Mouse (Mus musculus) intestine, postnatal 0 days (tissue): ENCODE measurements around the gene Rev3l. TPM values are rescaled to one million over a fixed set of nuclear protein-coding genes. Genes with fewer than 3 reads are reported as not detected.
"Not testable (repeated sequence)": the region's sequence is repeated elsewhere in the genome, so short reads cannot be mapped to it uniquely, and the experiment has no call there.

Experiments used
- ATAC-seq: fragments of 200-750 bp; cut with Nextera tagmentation; 2 replicates; pipeline ENCODE4 v1.8.0; 2017; ENCODE audit warnings: mild to moderate bottlenecking, moderate TSS enrichment, moderate library complexity
- H3K27ac ChIP-seq: fragments of 300-500 bp; sonication (generic); 2 replicates; pipeline ENCODE4 v1.5.1; 2014; ENCODE audit warnings: mild to moderate bottlenecking, low read depth, low read length, moderate library complexity
- H3K27me3 ChIP-seq: fragments of 300-500 bp; sonication (generic); replicated peaks from 2 replicates; pipeline ENCODE4 v1.6.1; 2014; ENCODE audit warnings: low read length, mixed read lengths; ENCODE audit not compliant: control insufficient read depth, insufficient read depth
- H3K36me3 ChIP-seq: fragments of 300-500 bp; sonication (generic); 2 replicates; pipeline ENCODE4 v1.6.1; 2014; ENCODE audit warnings: mild to moderate bottlenecking, moderate library complexity; ENCODE audit not compliant: control insufficient read depth, insufficient read depth
- H3K4me1 ChIP-seq: fragments of 300-500 bp; sonication (generic); replicated peaks from 2 replicates; pipeline ENCODE4 v1.6.1; 2014; ENCODE audit warnings: antibody characterized with exemption, low read length, mixed read lengths; ENCODE audit not compliant: control insufficient read depth, insufficient read depth
- H3K4me2 ChIP-seq: fragments of 300-500 bp; sonication (generic); replicated peaks from 2 replicates; pipeline ENCODE4 v1.6.1; 2014; ENCODE audit warnings: low read depth, mild to moderate bottlenecking, moderate library complexity
- H3K4me3 ChIP-seq: fragments of 300-500 bp; sonication (generic); 2 replicates; pipeline ENCODE4 v1.5.1; 2014; ENCODE audit warnings: low read depth, low read length
- H3K9ac ChIP-seq: fragments of 300-500 bp; sonication (generic); 2 replicates; pipeline ENCODE4 v1.6.1; 2014; ENCODE audit warnings: mild to moderate bottlenecking, low read depth, low read length
- H3K9me3 ChIP-seq: fragments of 300-500 bp; sonication (generic); 2 replicates; pipeline ENCODE4 v1.6.1; 2016; ENCODE audit warnings: mixed run types; ENCODE audit not compliant: control insufficient read depth
- CTCF ChIP-seq: sonication (generic); IDR thresholded peaks from 2 replicates; pipeline ENCODE4 v1.5.1; 2016; ENCODE audit warnings: low read depth, mild to moderate bottlenecking, control low read depth, antibody characterized with exemption, moderate library complexity
- WGBS: fragments of 180-500 bp; shearing (Covaris S2); extraction: QIAGEN DNeasy Blood & Tissue Kit; methylation state at CpG from one replicate; pipeline ENCODE4 v1.1.7; 2014; 5-methylcytosine and 5-hydroxymethylcytosine counted together
- polyA plus RNA-seq: library from polyadenylated mRNA; unstranded; fragments of >200 nt; fragmentation: Nextera tagmentation; extraction: Ambion mirVana; gene quantifications from 2 replicates; pipeline ENCODE4 v1.2.1, GENCODE M21; 2015

Gene Rev3l
- polyA plus RNA-seq, 1 experiment from 2014 or later, result 7.0 TPM

DNA sequence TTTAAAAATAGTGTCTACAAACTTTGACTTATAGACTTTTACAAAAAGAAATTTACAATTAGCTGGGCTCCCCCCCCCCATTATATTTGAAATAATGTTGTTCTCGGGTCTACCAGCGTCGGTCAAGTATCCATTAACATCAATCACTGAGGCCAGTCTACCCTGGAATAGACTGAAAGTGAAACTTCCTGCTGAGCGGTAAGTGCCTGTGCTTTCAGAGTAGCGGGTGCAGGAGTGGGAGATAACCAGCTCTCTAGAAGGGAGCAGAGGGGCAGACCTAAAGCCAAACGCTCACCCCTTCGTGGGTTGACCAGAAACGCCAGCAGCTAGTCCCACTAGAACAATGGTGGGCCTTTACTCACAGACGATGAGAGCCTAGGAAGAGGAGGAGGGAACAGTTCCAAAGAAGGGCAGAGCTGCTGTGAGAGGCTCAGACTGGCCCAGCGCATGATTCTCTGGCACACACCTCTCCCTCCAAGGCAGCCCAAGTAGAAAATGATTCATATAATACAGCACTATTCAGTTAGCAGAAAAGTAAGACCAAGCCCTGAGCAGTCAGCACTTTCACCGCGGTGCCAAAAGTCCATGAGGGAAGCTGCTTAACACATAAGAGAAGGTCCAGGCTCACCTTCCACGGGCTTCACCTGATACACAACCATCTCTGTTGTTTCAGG lies 177.0 kb downstream of the Rev3l start:
- 36% methylated on average over 13 of the region's 13 CpGs for WGBS
- Histone ChIP-seq H3K9me3 (no peaks in the 10 kb centered on the region), H3K27ac (peak overlapping the region; percentile 73), H3K9ac (no peak overlapping the region), H3K4me3 (peak overlapping the region; percentile 22), H3K27me3 (no peaks in the 10 kb centered on the region), H3K36me3 (no peaks in the 10 kb centered on the region), H3K4me2 (peak overlapping the region; percentile 53), H3K4me1 (0 out of 2 replicates have a peak, but pooled peaks cover 2% of the 10 kb centered on the region)
- TF ChIP-seq CTCF, result no peak
- ATAC-seq, result no peak

DNA sequence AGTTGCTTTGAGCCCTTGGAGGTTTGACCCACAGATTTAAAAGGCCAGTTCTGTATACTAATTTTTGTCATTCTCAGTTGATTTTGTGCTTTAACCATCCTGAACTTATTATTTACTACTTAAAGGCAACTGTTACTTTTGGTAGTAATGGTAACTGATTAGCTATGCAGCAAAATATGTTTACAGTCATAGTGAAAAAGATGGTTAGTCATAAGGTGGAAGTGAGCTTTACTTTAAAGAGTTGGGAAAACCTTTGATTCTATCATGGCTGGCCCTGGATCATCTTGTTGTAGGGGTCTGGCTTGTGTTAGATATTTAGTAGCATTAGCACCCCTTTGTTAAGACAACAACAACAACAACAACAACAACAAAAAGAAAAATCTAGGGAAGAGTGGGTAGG lies 180.7 kb downstream of the Rev3l start:
- no peak for TF ChIP-seq CTCF

DNA sequence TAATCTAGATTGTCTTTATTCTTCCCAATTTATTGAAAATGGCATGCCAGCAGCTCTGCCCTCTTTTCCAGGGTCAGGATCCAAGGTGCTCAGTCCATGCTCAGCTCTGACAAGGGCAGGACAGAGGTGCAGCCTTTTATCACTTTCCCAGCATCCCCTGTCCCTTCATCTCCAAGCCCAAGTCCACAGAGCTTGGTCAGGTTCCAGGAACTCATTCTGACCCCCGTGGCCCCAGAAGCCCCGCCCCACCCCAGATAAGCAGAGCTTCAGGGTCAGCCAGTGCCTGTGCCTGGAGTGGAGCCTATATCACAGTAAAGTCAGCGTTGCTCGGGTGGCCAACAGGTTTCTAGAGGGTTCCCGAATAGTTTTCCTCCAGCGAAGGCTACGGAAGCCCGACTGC lies 192.6 kb downstream of the Rev3l start:
- not testable (repeated sequence) for H3K9ac ChIP-seq, H3K27ac ChIP-seq, H3K36me3 ChIP-seq, H3K4me1 ChIP-seq, H3K27me3 ChIP-seq, H3K9me3 ChIP-seq, H3K4me3 ChIP-seq, H3K4me2 ChIP-seq
- WGBS, result 48% methylated on average over 8 of the region's 8 CpGs
- peak; percentile 84 for ATAC-seq

More for the DNA sequence above, 180.7 kb downstream of the Rev3l start:
- no peaks in the 10 kb centered on the region for H3K36me3 ChIP-seq
- H3K9me3 ChIP-seq, result no peaks in the 10 kb centered on the region
- ATAC-seq, result no peak
- no peak overlapping the region for H3K9ac ChIP-seq
- no peak overlapping the region for H3K4me3 ChIP-seq
- no peaks in the 10 kb centered on the region for H3K4me1 ChIP-seq
- H3K27ac ChIP-seq, result no peak overlapping the region
- no peaks in the 10 kb centered on the region for H3K27me3 ChIP-seq
- H3K4me2 ChIP-seq, result no peak overlapping the region

Other genes starting within 250 kb of the Rev3l start
- gene Traf3ip2, start 119.2 kb upstream of the Rev3l start, polyA plus RNA-seq, result 25.3 and 27.8 TPM in 2 replicates
- gene Mfsd4b4, start 167.1 kb downstream of the Rev3l start, polyA plus RNA-seq, result 1.7 and 1.9 TPM in 2 replicates
- 2.4 and 2.9 TPM in 2 replicates for gene Mfsd4b2, start 194.8 kb downstream of the Rev3l start, polyA plus RNA-seq
- 7.8 and 9.0 TPM in 2 replicates for gene Mfsd4b3, start 228.0 kb downstream of the Rev3l start, polyA plus RNA-seq